Mouse (Mus musculus) MEL (cell line): ENCODE results near the gene Dcp1b. TPM values are rescaled to one million over a fixed set of nuclear protein-coding genes. Genes with fewer than 3 reads are reported as not detected.

Source experiments
- DNase-seq: peaks from one replicate; pipeline ENCODE4 v3.0.0; 2011; ENCODE audit warnings: low read depth, low spot score
- H3K27ac ChIP-seq: 2 replicates; pipeline ENCODE4 v1.5.1; 2012; ENCODE audit warnings: low read depth, mild to moderate bottlenecking, control low read depth, low read length, moderate library complexity; ENCODE audit not compliant: control insufficient read depth
- H3K27me3 ChIP-seq, 2 experiments: fragments of 150-350 bp in 1 of 2; sonication (generic) in 1 of 2; 2 replicates each; pipeline ENCODE4 v1.6.1; 2012; ENCODE audit warnings: low read length in 2 of 2, mild to moderate bottlenecking in 2 of 2, improper control_type of control experiment in 1 of 2, moderate library complexity in 1 of 2; ENCODE audit not compliant: insufficient read depth in 2 of 2, control insufficient read depth in 1 of 2
- H3K36me3 ChIP-seq, 2 experiments: 2 replicates each; pipeline ENCODE4 v1.6.1; 2012 to 2014; ENCODE audit warnings: low read length in 2 of 2, improper control_type of control experiment in 1 of 2, inconsistent platforms in 1 of 2, mild to moderate bottlenecking in 1 of 2; ENCODE audit not compliant: insufficient read depth in 2 of 2, control insufficient read depth in 1 of 2
- H3K4me1 ChIP-seq, 2 experiments: fragments of 150-350 bp in 1 of 2; sonication (generic) in 1 of 2; 2 replicates each; pipeline ENCODE4 v1.6.1; 2012; ENCODE audit warnings: low read length in 2 of 2, improper control_type of control experiment in 1 of 2, mild to moderate bottlenecking in 1 of 2; ENCODE audit not compliant: insufficient read depth in 2 of 2, control insufficient read depth in 1 of 2
- H3K4me3 ChIP-seq, 2 experiments: fragments of 150-350 bp in 1 of 2; sonication (generic) in 1 of 2; 2 replicates each; pipeline ENCODE4 v1.5.1; 2012; ENCODE audit warnings: low read depth in 2 of 2, low read length in 2 of 2, mild to moderate bottlenecking in 2 of 2, moderate library complexity in 2 of 2, control low read depth in 1 of 2, improper control_type of control experiment in 1 of 2; ENCODE audit not compliant: control insufficient read depth in 1 of 2, insufficient read depth in 1 of 2
- H3K79me2 ChIP-seq: 2 replicates; pipeline ENCODE4 v1.6.1; 2012; ENCODE audit warnings: mild to moderate bottlenecking, low read length, moderate library complexity; ENCODE audit not compliant: control insufficient read depth, poor library complexity, insufficient read depth
- H3K9ac ChIP-seq: 2 replicates; pipeline ENCODE4 v1.6.1; 2012; ENCODE audit warnings: low read depth, mild to moderate bottlenecking, control low read depth, low read length, moderate library complexity; ENCODE audit not compliant: control insufficient read depth, poor library complexity, severe bottlenecking
- H3K9me3 ChIP-seq: fragments of 150-350 bp; sonication (generic); replicated peaks from 2 replicates; pipeline ENCODE4 v1.6.1; 2012; ENCODE audit warnings: mild to moderate bottlenecking, low read length, improper control_type of control experiment, moderate library complexity; ENCODE audit not compliant: insufficient read depth
- BHLHE40 ChIP-seq: IDR thresholded peaks from 2 replicates; pipeline ENCODE4 v1.6.1; 2012; ENCODE audit warnings: low read depth, mild to moderate bottlenecking, inconsistent platforms, low read length, improper control_type of control experiment, borderline replicate concordance
- CHD1 ChIP-seq: IDR thresholded peaks from 2 replicates; pipeline ENCODE4 v1.6.1; 2012; ENCODE audit warnings: low read depth, mild to moderate bottlenecking, inconsistent platforms, low read length, improper control_type of control experiment
- CHD2 ChIP-seq: IDR thresholded peaks from 2 replicates; pipeline ENCODE4 v1.6.1; 2011; ENCODE audit warnings: low read length, improper control_type of control experiment
- E2F4 ChIP-seq: IDR thresholded peaks from 2 replicates; pipeline ENCODE4 v1.6.1; 2011; ENCODE audit warnings: low read depth, low read length, improper control_type of control experiment, borderline replicate concordance
- ELF1 ChIP-seq: IDR thresholded peaks from 2 replicates; pipeline ENCODE4 v1.6.1; 2014; ENCODE audit warnings: low read depth, mild to moderate bottlenecking, inconsistent platforms, low read length, improper control_type of control experiment, moderate library complexity
- ETS1 ChIP-seq: IDR thresholded peaks from 2 replicates; pipeline ENCODE4 v1.6.1; 2012; ENCODE audit warnings: low read depth, mild to moderate bottlenecking, inconsistent platforms, low read length, improper control_type of control experiment, moderate library complexity
- JUND ChIP-seq: IDR thresholded peaks from 2 replicates; pipeline ENCODE4 v1.6.1; 2011; ENCODE audit warnings: low read depth, mild to moderate bottlenecking, improper control_type of control experiment, low read length
- KAT2A ChIP-seq: conservative IDR thresholded peaks from 2 replicates; pipeline ENCODE4 v1.6.1; 2012; ENCODE audit warnings: low read depth, low read length, improper control_type of control experiment, inconsistent platforms
- MAX ChIP-seq: IDR thresholded peaks from 2 replicates; pipeline ENCODE4 v1.6.1; 2011; ENCODE audit warnings: low read length, improper control_type of control experiment
- MYB ChIP-seq: IDR thresholded peaks from 2 replicates; pipeline ENCODE4 v1.6.1; 2011; ENCODE audit warnings: mild to moderate bottlenecking, low read depth, low read length, improper control_type of control experiment
- MYC ChIP-seq: IDR thresholded peaks from 2 replicates; pipeline ENCODE4 v1.6.1; 2011; ENCODE audit warnings: low read depth, mild to moderate bottlenecking, low read length, improper control_type of control experiment, moderate library complexity
- NELFE ChIP-seq: IDR thresholded peaks from 2 replicates; pipeline ENCODE4 v1.6.1; 2011; ENCODE audit warnings: low read depth, low read length, improper control_type of control experiment
- NRF1 ChIP-seq: IDR thresholded peaks from 2 replicates; pipeline ENCODE4 v1.6.1; 2014; ENCODE audit warnings: low read depth, mild to moderate bottlenecking, inconsistent platforms, low read length, improper control_type of control experiment, moderate library complexity; ENCODE audit not compliant: poor library complexity, insufficient read depth, severe bottlenecking
- RCOR1 ChIP-seq: IDR thresholded peaks from 2 replicates; pipeline ENCODE4 v1.6.1; 2012; ENCODE audit warnings: low read depth, mild to moderate bottlenecking, inconsistent platforms, low read length, improper control_type of control experiment
- SIN3A ChIP-seq: IDR thresholded peaks from 2 replicates; pipeline ENCODE4 v1.6.1; 2012; ENCODE audit warnings: low read length, improper control_type of control experiment, inconsistent platforms
- SMC3 ChIP-seq: IDR thresholded peaks from 2 replicates; pipeline ENCODE4 v1.6.1; 2011; ENCODE audit warnings: low read depth, low read length, improper control_type of control experiment
- TAL1 ChIP-seq: IDR thresholded peaks from 2 replicates; pipeline ENCODE4 v1.6.1; 2012; ENCODE audit warnings: mild to moderate bottlenecking, inconsistent platforms, low read length, moderate library complexity, mixed read lengths
- TCF12 ChIP-seq: IDR thresholded peaks from 2 replicates; pipeline ENCODE4 v1.6.1; 2014; ENCODE audit warnings: low read depth, mild to moderate bottlenecking, inconsistent platforms, low read length, improper control_type of control experiment, moderate library complexity
- UBTF ChIP-seq: IDR thresholded peaks from 2 replicates; pipeline ENCODE4 v1.6.1; 2012; ENCODE audit warnings: low read depth, mild to moderate bottlenecking, inconsistent platforms, low read length, improper control_type of control experiment, moderate library complexity, borderline replicate concordance; ENCODE audit not compliant: insufficient read depth
- USF1 ChIP-seq: IDR thresholded peaks from 2 replicates; pipeline ENCODE4 v1.6.1; 2014; ENCODE audit warnings: low read depth, mild to moderate bottlenecking, inconsistent platforms, low read length, improper control_type of control experiment, moderate library complexity
- USF2 ChIP-seq, 2 experiments: IDR thresholded peaks; 2 replicates each; pipeline ENCODE4 v1.6.1; 2011 to 2012; ENCODE audit warnings: improper control_type of control experiment in 2 of 2, low read length in 2 of 2, borderline replicate concordance in 1 of 2, inconsistent platforms in 1 of 2, low read depth in 1 of 2, mild to moderate bottlenecking in 1 of 2; ENCODE audit not compliant: insufficient read depth in 1 of 2
- ZC3H11A ChIP-seq: IDR thresholded peaks from 2 replicates; pipeline ENCODE4 v1.6.1; 2012; ENCODE audit warnings: low read depth, mild to moderate bottlenecking, inconsistent platforms, low read length, improper control_type of control experiment
- ZMIZ1 ChIP-seq: IDR thresholded peaks from 2 replicates; pipeline ENCODE4 v1.6.1; 2012; ENCODE audit warnings: low read depth, mild to moderate bottlenecking, inconsistent platforms, low read length, improper control_type of control experiment, moderate library complexity
- ZNF384 ChIP-seq: IDR thresholded peaks from 2 replicates; pipeline ENCODE4 v1.6.1; 2012; ENCODE audit warnings: low read depth, mild to moderate bottlenecking, inconsistent platforms, low read length, improper control_type of control experiment
- polyA plus RNA-seq, 2 experiments: library from polyadenylated mRNA; stranded (reverse) in 1 of 2; unstranded in 1 of 2; fragments of >175 nt in 1 of 2; fragments of >200 nt in 1 of 2; gene quantifications; 2 replicates each; pipeline versions ENCODE4 v1.2.1 to v1.2.4; 2012; ENCODE audit warnings: low replicate concordance in 2 of 2, low read depth in 1 of 2; ENCODE audit not compliant: insufficient read length in 2 of 2, insufficient read depth in 1 of 2, missing spikeins in 1 of 2
- total RNA-seq: library from RNA; depleted of rRNA; stranded (reverse); fragments of 300-350 nt; gene quantifications from 2 replicates; pipeline ENCODE4 v1.2.3, GENCODE M21; 2012

The Dcp1b gene
- total and polyA plus RNA-seq, 3 experiments: 7.9 to 15.7 TPM; not detected in 1

- Histone ChIP-seq H3K27ac (no peak overlapping the region), H3K9ac (no peak overlapping the region), H3K79me2 (no peaks in the 10 kb centered on the region), H3K4me3 (no peak overlapping the region), H3K9me3 (no peaks in the 10 kb centered on the region), H3K27me3 (peaks cover 0 to 2% of the 10 kb centered on the region in 2 experiments; a peak in 1 of 4 replicates), H3K4me1 (no peaks in the 10 kb centered on the region), H3K36me3 (peaks cover 0 to 2% of the 10 kb centered on the region in 2 experiments; a peak in 1 of 4 replicates)
- DNase-seq: no peak
- no peak for TF ChIP-seq MYB
- TF ChIP-seq JUND: no peak
- no peak for TF ChIP-seq KAT2A
- no peak for TF ChIP-seq TAL1
- TF ChIP-seq NRF1: no peak
- no peak for TF ChIP-seq E2F4
- no peak for TF ChIP-seq ZMIZ1
- TF ChIP-seq SMC3: no peak
- TF ChIP-seq NELFE: no peak
- TF ChIP-seq ETS1: no peak
- TF ChIP-seq BHLHE40: no peak
- TF ChIP-seq ZNF384: no peak
- TF ChIP-seq CHD2: no peak
- no peak for TF ChIP-seq RCOR1
- TF ChIP-seq MAX: no peak
- TF ChIP-seq SIN3A: no peak
- no peak for TF ChIP-seq MYC
- no peak for TF ChIP-seq UBTF
- TF ChIP-seq CHD1: no peak
- TF ChIP-seq TCF12: no peak
Observed at GRCm38 (mm10) chr6:119225226-119225625, 50.2 kb downstream of the Dcp1b start.

GRCm38 (mm10) chr6:119225731-119226130 lies 50.7 kb downstream of the Dcp1b start:
- TF ChIP-seq ZNF384: no peak
- TF ChIP-seq CHD1: no peak
- TF ChIP-seq ETS1: no peak
- TF ChIP-seq MAX: no peak
- TF ChIP-seq USF2 (IDR thresholded peaks at IDR 0.05; ENCODE audit: borderline replicate concordance in 1 of 2, insufficient read depth in 1 of 2, low read depth in 1 of 2, low read length in 2 of 2): no peak
- TF ChIP-seq ELF1: no peak
- TF ChIP-seq USF1: no peak
- no peak for TF ChIP-seq ZC3H11A
- TF ChIP-seq, all 39 proteins: peak for 0

More at GRCm38 (mm10) chr6:119225731-119226130, 50.7 kb downstream of the Dcp1b start:
- no peaks in the 10 kb centered on the region for H3K9me3 ChIP-seq
- H3K27ac ChIP-seq: no peak overlapping the region
- H3K36me3 ChIP-seq: no peaks in the 10 kb centered on the region
- H3K79me2 ChIP-seq: no peaks in the 10 kb centered on the region
- no peak overlapping the region for H3K9ac ChIP-seq
- H3K27me3 ChIP-seq: peaks cover 0 to 2% of the 10 kb centered on the region in 2 experiments; a peak in 1 of 4 replicates
- no peak for DNase-seq
- H3K4me3 ChIP-seq: no peak overlapping the region
- H3K4me1 ChIP-seq: no peaks in the 10 kb centered on the region
